Mouse (Mus musculus) lung, embryonic 15.5 days (tissue): ENCODE measurements around the gene Dock4. TPM values are rescaled to one million over a fixed set of nuclear protein-coding genes. Genes with fewer than 3 reads are reported as not detected.

Source experiments
- ATAC-seq: fragments of 200-750 bp; cut with Nextera tagmentation; 2 replicates; pipeline ENCODE4 v1.8.0; 2017; ENCODE audit warnings: moderate number of reproducible peaks, borderline replicate concordance; ENCODE audit not compliant: low FRiP score, low TSS enrichment; ENCODE audit errors: extremely low read depth
- H3K27ac ChIP-seq: fragments of 300-500 bp; sonication (generic); 2 replicates; pipeline ENCODE4 v1.5.1; 2015; ENCODE audit warnings: moderate library complexity, mild to moderate bottlenecking, inconsistent platforms
- H3K27me3 ChIP-seq: fragments of 300-500 bp; sonication (generic); 2 replicates; pipeline ENCODE4 v1.6.1; 2015; ENCODE audit warnings: inconsistent platforms
- H3K36me3 ChIP-seq: fragments of 300-500 bp; sonication (generic); 2 replicates; pipeline ENCODE4 v1.6.1; 2015; ENCODE audit warnings: inconsistent platforms
- H3K4me1 ChIP-seq: fragments of 300-500 bp; sonication (generic); 2 replicates; pipeline ENCODE4 v1.6.1; 2015; ENCODE audit warnings: inconsistent platforms
- H3K4me2 ChIP-seq: fragments of 300-500 bp; sonication (generic); 2 replicates; pipeline ENCODE4 v1.6.1; 2015; ENCODE audit warnings: inconsistent platforms, mild to moderate bottlenecking, moderate library complexity
- H3K4me3 ChIP-seq: fragments of 300-500 bp; sonication (generic); 2 replicates; pipeline ENCODE4 v1.5.1; 2015; ENCODE audit warnings: mild to moderate bottlenecking, inconsistent platforms
- H3K9ac ChIP-seq: fragments of 300-500 bp; sonication (generic); 2 replicates; pipeline ENCODE4 v1.6.1; 2015; ENCODE audit warnings: inconsistent platforms
- H3K9me3 ChIP-seq: fragments of 300-500 bp; sonication (generic); 2 replicates; pipeline ENCODE4 v1.6.1; 2016; ENCODE audit warnings: inconsistent platforms
- WGBS: fragments of 180-500 bp; shearing (Covaris S2); methylation state at CpG from one replicate; pipeline ENCODE4 v1.1.7; 2015; 5-methylcytosine and 5-hydroxymethylcytosine counted together
- polyA plus RNA-seq: library from polyadenylated mRNA; unstranded; fragments of >200 nt; fragmentation: Nextera tagmentation; extraction: Ambion mirVana; gene quantifications from 2 replicates; pipeline ENCODE4 v1.2.1, GENCODE M21; 2015

Gene Dock4
- polyA plus RNA-seq, 1 experiment from 2014 or later: 28.0 TPM

DNA sequence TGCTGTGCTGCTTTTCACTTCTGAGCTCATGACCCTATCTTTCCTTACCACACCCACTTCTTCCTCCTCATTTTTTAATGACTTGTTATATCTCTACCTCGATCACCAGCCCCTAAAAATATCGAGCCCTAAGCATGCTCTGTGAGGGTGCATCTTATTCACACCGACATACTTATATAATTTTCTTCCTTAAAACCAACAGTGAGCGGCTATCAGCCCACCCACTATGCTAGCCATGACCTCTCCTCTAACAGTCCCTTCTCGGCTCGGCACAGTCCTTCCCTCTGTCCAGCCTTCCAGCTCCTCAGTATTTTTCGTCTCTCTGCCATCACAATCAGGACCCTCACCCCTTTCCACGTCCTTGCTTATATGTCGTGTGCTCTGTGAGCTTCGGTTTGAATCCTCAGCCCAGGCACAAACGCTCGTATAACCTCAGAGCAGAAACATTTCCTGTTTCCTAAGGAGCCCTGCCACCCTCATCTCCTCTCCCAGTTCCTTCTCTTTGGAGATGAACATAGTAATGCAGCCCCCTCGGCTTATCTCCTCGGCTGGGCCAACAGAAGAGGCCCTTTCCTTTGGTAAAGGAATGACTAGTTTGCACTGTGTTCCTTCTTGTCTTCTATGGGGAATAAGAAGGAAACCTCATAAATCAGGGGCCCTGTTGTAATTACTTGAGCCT is 351.2 kb downstream of the Dock4 start:
- Histone ChIP-seq H3K4me3 (no peak overlapping the region), H3K4me2 (no peak overlapping the region), H3K9me3 (no peaks in the 10 kb centered on the region), H3K36me3 (no peaks in the 10 kb centered on the region), H3K27me3 (no peaks in the 10 kb centered on the region), H3K27ac (peak overlapping the region; percentile 63), H3K4me1 (peaks cover 22% of the 10 kb centered on the region), H3K9ac (no peak overlapping the region)
- 29% methylated on average over 14 of the region's 14 CpGs for WGBS
- no peak for ATAC-seq

DNA sequence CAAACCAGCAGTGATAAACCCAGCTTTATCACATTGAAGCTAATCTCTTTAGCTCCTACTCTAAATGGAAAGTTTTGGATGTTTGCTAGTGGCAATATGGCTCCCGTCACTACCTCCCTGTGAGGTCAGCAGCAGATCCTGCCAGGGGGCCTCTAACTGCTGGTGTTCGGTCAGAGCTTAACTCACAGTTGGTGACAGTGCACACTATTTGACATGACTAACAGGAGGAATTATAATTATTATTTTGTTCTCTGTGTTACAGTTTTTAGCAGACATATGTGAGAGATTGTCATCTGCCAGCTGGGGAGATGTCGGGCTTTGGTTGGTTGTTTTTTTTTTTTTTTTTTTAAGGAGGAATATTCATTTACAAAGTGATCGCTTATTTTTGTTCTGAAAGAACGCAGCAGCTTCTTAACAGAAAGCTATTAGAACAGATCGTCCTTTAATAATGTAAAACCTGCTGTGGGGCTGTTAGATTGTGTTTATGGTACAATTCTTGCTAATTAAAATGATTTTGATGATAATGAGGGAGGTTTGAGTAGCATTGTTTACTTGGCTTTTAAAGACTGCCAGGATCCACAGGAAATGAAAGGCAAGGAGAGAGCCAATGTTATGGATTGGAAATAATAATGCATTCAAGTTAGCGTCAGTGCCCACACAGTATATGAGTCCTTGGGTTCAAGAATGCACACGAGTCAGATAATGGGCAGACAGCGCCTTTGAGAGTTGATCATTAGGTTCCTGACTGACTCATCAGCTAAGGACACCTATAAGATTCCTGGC is 352.0 kb downstream of the Dock4 start:
- 53% methylated on average over 9 of the region's 9 CpGs for WGBS
- H3K9me3 ChIP-seq: no peaks in the 10 kb centered on the region
- no peak overlapping the region for H3K4me3 ChIP-seq
- ATAC-seq: peak; percentile 79; the same call in 1 of the 2 replicates
- no peaks in the 10 kb centered on the region for H3K27me3 ChIP-seq
- H3K4me2 ChIP-seq: no peak overlapping the region
- peak overlapping the region; percentile 63 for H3K27ac ChIP-seq
- peaks cover 22% of the 10 kb centered on the region for H3K4me1 ChIP-seq
- H3K9ac ChIP-seq: no peak overlapping the region
- no peaks in the 10 kb centered on the region for H3K36me3 ChIP-seq

DNA sequence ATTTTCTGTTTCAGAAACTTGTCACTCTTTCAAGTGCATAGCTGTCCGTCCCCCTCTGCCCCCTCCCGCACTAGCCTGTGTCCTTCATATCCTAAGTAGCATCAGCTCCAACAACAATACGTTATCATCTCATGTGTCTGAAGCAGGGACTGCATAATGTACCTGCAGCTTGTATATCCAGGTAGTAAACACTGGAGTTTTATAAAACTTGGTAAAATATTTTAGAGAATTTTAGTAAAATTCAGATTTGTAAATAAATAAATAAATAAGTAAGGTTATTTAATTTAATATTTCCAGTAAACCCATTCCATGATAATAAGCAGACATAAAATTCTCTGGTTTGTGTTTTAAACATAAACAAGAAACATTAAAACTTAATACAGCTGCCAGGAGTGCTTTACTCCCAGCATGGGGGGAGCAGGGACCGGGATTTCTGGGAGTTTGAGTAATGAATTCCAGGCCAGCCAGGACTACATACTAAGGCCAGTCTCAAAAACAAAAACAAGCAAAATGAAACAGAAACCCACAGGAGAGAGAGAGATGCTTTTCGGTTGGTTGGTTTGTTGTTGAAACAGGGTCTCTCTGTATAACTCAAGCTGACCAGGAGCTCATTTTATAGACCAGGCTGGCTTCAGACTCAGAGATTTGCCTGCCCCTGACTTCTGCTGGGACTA is 352.7 kb downstream of the Dock4 start:
- ATAC-seq: no peak
- 76% methylated on average over 5 of the region's 5 CpGs for WGBS
- Histone ChIP-seq H3K4me2 (no peak overlapping the region), H3K27me3 (no peaks in the 10 kb centered on the region), H3K9ac (no peak overlapping the region), H3K9me3 (no peaks in the 10 kb centered on the region), H3K36me3 (no peaks in the 10 kb centered on the region), H3K27ac (0 out of 2 replicates have a peak overlapping the region, but pooled peaks have one; percentile 29), H3K4me1 (peaks cover 22% of the 10 kb centered on the region), H3K4me3 (no peak overlapping the region)

DNA sequence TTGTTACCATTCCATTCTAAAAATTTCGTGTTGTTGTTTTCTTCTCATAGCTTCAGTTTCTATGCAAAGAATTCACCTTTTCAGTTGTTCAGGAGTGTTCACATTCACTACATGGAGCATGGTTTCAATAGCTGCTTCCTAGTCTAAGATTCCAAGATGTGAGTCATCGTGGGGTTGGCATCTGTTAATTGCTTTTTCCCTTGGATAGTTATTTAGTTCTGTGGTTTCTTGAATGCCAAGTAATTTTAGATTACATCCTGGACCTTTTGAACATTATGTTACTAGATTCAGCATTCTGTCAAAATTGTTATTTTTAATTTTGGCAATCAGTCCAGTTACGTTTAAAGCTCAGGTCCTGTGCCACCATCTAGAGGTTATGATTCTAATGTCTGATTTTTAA is 355.7 kb downstream of the Dock4 start:
- H3K27ac ChIP-seq: no peak overlapping the region
- no peak for ATAC-seq
- no peak overlapping the region for H3K9ac ChIP-seq
- WGBS: 54% methylated on average over 3 of the region's 3 CpGs
- no peak overlapping the region for H3K4me3 ChIP-seq
- H3K27me3 ChIP-seq: no peaks in the 10 kb centered on the region
- no peaks in the 10 kb centered on the region for H3K9me3 ChIP-seq
- H3K4me2 ChIP-seq: no peak overlapping the region
- peaks cover 22% of the 10 kb centered on the region for H3K4me1 ChIP-seq
- H3K36me3 ChIP-seq: no peaks in the 10 kb centered on the region

DNA sequence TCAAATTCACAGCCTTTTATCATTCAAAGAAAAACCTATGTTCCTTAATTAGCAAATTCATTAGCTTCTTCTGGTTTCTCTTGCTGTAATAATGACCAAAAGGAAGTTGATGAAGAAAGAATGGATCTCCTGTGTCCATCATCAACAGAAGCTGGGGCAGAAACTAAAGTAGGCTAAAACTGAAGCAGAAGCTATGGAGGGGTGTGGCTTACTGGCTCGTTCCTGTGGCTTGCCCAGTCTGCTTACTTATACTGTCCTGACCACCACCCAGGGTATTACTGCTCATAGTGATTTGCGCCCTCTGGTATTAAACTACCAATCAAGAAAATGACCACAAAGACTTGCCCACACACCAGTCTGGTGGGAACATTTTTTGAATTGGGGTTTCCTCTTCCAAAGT is 359.5 kb downstream of the Dock4 start:
- Histone ChIP-seq H3K4me2 (no peak overlapping the region), H3K4me1 (no peaks in the 10 kb centered on the region), H3K36me3 (peaks cover 7% of the 10 kb centered on the region; the same call in 1 of the 2 replicates), H3K27ac (no peak overlapping the region), H3K9me3 (no peaks in the 10 kb centered on the region), H3K27me3 (no peaks in the 10 kb centered on the region), H3K9ac (no peak overlapping the region), H3K4me3 (no peak overlapping the region)
- 80% methylated on average over 2 of the region's 2 CpGs for WGBS
- ATAC-seq: no peak

DNA sequence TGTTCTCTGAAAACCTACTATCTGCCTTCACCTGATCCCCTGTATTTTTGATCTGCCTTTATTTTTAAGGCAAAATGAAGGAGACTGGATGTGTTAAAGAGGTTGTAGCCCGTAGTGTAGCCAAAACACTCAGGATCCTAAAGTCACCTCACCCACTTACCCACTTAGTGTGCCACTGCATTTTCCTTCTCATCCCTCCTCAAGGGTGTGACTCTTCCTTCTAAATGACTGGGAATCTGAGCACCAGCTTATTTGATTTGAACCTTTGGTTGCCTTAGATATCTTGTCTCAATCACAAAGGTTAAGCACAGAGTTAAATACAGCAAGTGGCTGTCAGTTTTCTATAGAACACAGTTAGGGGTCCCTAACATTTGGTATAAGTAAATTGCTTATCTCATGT is 362.2 kb downstream of the Dock4 start:
- Histone ChIP-seq H3K27ac (no peak overlapping the region), H3K9me3 (no peaks in the 10 kb centered on the region), H3K9ac (no peak overlapping the region), H3K4me2 (no peak overlapping the region), H3K36me3 (peaks cover 7% of the 10 kb centered on the region; the same call in 1 of the 2 replicates), H3K27me3 (no peaks in the 10 kb centered on the region), H3K4me3 (no peak overlapping the region), H3K4me1 (no peaks in the 10 kb centered on the region)
- 93% methylated on average over 1 of the region's 1 CpGs for WGBS
- ATAC-seq: no peak

DNA sequence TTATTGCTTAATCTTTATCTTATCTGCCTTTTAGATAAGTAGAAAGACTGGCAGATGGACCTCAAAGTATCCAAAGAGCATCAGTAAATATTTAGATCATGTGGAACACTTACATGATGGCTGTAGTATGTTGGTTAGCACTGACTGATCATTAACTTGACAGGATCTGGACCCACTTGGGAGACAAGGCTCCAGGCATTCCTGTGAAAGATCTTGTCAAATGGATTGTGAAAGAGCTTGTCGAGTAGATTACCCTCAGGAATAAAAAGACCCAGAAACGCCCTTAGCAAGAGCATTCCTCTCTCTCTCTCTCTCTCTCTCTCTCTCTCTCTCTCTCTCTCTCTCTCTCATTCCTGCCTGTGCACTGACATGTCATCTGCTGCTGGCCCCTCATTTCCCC is 367.7 kb downstream of the Dock4 start:
- Histone ChIP-seq H3K36me3 (peaks cover 6% of the 10 kb centered on the region; the same call in 1 of the 2 replicates), H3K27me3 (no peaks in the 10 kb centered on the region), H3K9me3 (no peaks in the 10 kb centered on the region), H3K4me2 (no peak overlapping the region), H3K9ac (no peak overlapping the region), H3K27ac (no peak overlapping the region), H3K4me3 (no peak overlapping the region), H3K4me1 (no peaks in the 10 kb centered on the region)
- 6% methylated on average over 2 of the region's 2 CpGs for WGBS
- ATAC-seq: 0 out of 2 replicates have a peak, but pooled peaks have one; percentile 45

DNA sequence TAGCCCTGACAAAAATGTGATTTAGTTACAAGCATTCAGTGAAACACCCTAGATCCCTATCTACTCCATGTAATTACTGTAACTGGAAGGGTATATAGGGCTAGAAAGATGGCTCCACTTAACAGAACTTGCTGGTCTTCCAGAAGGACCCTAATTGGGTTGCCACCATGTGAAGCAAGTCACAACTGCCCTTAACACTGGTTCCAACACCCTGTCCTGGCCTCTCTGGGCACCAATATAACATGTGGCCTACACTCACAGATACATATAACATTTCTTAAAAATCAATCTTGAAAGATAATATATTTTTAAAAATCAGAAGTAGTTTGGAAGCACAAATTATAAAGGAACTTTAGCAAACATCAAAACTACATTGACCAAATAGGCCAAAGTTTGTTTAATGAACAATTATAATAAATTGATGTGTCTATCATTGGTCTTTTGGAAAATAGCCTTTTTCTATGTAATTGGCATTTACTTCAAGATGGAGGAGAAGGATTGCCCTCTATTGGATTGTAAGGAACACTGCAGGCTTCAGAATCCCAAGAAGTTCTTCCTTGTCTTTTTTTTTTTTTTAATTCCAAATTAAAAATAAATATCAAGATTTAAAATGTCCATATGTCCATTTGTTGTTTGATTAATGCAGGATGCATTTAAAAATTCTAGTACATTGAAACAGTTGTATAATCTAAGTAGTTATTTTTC is 369.1 kb downstream of the Dock4 start:
- Histone ChIP-seq H3K9me3 (no peaks in the 10 kb centered on the region), H3K9ac (no peak overlapping the region), H3K27ac (no peak overlapping the region), H3K4me3 (no peak overlapping the region), H3K36me3 (peaks cover 3% of the 10 kb centered on the region; the same call in 1 of the 2 replicates), H3K4me2 (no peak overlapping the region), H3K4me1 (no peaks in the 10 kb centered on the region), H3K27me3 (no peaks in the 10 kb centered on the region)
- ATAC-seq: no peak

DNA sequence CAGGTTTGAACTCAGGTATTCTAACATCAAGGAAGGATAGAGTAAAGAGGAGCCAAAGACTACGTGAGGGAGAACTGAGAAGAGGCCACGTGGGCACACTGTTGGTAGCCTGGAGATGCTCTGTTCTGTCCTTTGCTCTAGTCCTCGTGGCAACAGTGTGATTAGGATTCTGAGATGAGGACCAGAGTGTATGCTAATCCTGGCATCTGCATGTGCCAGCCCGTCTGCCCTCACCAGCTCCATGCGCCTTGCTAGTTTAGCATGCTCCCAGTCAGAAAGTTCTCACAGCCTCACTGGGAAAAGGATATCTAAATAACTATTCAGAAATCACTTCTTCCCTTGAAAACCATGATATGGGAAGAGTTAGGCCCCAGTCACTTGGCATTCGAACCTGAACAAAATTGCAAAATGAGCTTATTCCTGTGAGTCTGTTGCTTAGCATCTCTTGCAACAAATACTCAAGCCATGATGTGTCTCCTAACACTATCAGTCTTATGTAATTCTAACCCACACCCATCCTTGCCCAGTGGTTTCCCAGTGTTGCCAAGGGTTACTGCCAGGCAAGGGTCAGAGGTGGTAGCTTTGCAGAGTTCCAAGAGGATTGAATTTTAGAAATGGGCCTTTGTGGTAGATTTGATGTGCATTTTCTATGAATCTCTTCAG is 372.4 kb downstream of the Dock4 start:
- Histone ChIP-seq H3K9ac (no peak overlapping the region), H3K36me3 (peaks cover 3% of the 10 kb centered on the region; the same call in 1 of the 2 replicates), H3K4me2 (no peak overlapping the region), H3K9me3 (no peaks in the 10 kb centered on the region), H3K27me3 (no peaks in the 10 kb centered on the region), H3K4me1 (0 out of 2 replicates have a peak, but pooled peaks cover 9% of the 10 kb centered on the region), H3K4me3 (no peak overlapping the region), H3K27ac (no peak overlapping the region)
- 84% methylated on average over 6 of the region's 6 CpGs for WGBS
- ATAC-seq: no peak

DNA sequence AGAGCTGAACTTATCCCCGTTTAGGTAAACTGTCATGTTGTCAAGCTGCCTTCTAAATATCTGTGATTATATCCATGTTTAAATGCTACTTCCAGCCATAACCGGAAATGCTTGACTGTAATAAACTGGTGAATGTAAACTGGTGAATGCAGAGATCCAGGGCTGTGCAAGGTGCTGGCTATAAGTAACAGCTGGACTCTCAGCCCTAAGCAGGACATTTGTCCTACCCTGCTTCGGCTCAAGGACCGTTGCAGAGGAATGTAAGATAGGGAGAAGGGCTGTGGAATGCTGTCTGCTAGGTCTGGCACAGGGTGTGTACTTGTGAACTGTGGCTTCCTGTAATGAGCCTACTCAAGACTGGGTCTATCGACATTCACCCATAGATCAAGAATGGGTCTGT is 377.9 kb downstream of the Dock4 start:
- Histone ChIP-seq H3K4me1 (peaks cover 36% of the 10 kb centered on the region), H3K4me3 (no peak overlapping the region), H3K27me3 (no peaks in the 10 kb centered on the region), H3K27ac (no peak overlapping the region), H3K9me3 (no peaks in the 10 kb centered on the region), H3K4me2 (no peak overlapping the region), H3K9ac (no peak overlapping the region), H3K36me3 (no peaks in the 10 kb centered on the region; the same call in 1 of the 2 replicates)
- ATAC-seq: peak; percentile 59; the same call in 1 of the 2 replicates
- WGBS: 30% methylated on average over 5 of the region's 5 CpGs

DNA sequence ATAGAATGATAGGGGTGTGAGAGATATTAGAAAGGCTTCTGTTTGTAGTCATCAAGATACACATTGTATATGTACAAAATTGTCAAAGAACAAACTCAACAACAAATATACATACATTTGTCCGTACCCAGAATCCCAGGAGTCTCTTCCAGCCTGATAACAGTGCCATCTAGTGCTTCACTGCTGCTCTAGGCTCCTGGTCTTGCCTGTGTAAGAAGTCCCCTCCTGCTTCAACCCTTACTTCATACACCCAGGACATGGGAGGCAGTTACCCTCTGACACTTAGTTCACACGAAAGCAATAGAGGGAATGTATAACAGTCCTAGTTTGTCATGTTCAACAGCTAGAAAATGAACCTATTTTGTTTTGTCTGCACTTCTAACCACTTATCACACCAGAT is 378.5 kb downstream of the Dock4 start:
- Histone ChIP-seq H3K4me2 (no peak overlapping the region), H3K9ac (no peak overlapping the region), H3K27me3 (no peaks in the 10 kb centered on the region), H3K36me3 (no peaks in the 10 kb centered on the region; the same call in 1 of the 2 replicates), H3K4me1 (peaks cover 36% of the 10 kb centered on the region), H3K4me3 (no peak overlapping the region), H3K9me3 (no peaks in the 10 kb centered on the region), H3K27ac (no peak overlapping the region; the same call in 1 of the 2 replicates)
- 62% methylated on average over 2 of the region's 2 CpGs for WGBS
- ATAC-seq: no peak
